Mouse (Mus musculus): Measurements from ENCODE around the gene Cela1.

Gene Cela1

DNA sequence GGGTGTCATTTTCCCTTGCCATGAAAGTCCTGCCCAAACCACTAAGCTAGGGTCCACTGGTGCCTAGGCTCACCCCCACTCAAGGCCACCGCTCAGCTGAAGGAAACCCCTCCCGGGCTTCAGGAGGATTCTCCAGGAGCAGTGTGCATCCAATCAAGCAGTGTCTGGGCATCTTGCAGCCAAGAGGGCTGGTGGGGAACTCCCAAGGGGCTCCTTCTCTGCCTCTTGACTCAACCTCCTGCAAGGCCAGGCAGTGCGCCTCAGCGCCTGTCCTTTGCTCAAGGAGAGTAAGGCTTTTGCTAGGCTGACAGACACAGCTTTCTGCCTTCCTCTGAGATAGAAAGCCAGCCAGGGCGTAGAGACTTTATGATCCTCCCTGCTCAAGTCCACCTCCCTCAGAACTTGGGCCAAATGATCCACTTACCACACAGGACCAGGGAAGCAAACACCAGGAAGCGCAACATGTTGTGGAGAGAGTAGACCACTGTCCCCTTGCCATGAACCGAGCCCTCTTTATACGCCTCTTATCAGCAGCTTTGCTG lies at the start of gene Cela1:
Cela1 (minus strand) TSS at position 492 of the 542 bp plus-strand sequence.
- no peak for DNase-seq (ENCODE audit: low read depth)

DNA sequence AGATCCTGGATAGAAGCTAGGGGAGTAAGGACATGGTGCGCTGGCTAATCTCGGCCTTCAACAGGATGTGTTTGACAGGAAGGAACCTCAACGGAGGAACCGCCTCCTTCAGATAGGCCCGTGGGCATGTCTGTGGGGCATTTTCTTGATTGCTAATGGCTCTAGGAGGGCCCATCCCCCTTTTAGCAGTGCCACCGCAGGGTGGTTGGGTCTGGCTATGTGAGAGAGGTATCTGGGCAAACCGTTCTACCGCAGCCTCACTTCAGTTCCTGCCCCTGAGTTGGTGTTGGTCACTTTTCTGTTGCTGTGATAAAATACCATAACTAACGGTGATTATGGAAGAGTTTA lies 48.2 kb upstream of the Cela1 start:
- DNase-seq (ENCODE audit: low read depth): no peak

DNA sequence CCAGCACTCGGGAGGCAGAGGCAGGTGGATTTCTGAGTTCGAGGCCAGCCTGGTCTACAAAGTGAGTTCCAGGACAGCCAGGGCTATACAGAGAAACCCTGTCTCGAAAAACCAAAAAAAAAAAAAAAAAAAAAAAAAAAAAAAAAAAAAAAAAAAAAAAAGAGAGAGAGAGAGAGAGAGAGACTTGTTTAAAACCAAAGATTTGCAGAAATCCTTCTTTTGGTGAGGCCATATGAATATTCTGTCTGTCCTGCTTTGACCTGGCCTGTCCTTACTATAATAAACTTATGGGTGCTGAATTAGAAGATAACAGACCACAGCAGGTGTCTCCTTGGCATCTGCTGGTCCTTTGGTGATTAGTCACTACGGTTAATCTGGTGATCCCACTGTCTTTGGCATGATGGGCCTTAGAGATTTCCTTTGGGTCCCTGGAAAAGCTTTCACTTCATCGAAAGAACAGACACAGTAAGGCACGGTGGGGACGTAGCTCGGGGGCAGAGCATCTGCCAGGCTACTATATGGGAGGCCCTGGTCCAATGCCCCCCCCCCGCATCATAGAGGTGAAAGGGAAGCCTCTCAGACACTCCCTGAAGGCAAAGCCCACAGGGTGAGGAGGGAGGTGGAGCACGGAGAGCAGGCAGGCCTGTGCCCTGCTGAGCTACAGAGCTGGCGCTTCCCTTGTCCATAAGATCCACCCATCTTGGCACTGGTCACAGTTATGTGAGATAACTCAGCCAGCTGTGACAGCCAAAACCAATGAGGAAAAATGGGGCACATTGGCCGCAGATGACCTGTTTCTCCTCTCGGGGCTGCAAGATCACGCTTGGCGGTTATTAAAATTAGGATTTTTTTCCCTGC lies 47.6 kb upstream of the Cela1 start:
- no peak for DNase-seq (ENCODE audit: low read depth)

GRCm38 (mm10) chr15:100732580-100732979 lies 44.9 kb upstream of the Cela1 start:
- DNase-seq (ENCODE audit: low read depth): no peak

DNA sequence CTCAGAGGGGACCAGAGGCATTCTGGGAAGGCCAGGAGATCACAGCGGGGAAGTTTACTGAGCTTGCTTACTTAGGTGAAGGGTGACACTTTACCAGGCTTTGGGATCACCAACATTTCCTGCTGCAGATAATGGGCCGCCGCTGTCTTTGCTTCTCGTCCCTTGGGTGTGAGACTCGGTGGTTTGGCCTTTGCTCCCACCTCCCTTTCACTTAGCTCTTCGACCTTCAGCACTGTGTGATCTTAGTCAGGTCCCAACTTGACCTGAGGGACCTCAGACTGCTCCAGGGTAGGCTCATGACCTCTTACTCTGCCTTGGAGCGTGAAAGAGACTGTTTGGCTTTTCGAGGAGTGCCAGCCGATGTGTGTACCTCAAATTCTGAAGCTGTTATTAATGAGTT lies 43.4 kb upstream of the Cela1 start:
- DNase-seq (ENCODE audit: low read depth): no peak

DNA sequence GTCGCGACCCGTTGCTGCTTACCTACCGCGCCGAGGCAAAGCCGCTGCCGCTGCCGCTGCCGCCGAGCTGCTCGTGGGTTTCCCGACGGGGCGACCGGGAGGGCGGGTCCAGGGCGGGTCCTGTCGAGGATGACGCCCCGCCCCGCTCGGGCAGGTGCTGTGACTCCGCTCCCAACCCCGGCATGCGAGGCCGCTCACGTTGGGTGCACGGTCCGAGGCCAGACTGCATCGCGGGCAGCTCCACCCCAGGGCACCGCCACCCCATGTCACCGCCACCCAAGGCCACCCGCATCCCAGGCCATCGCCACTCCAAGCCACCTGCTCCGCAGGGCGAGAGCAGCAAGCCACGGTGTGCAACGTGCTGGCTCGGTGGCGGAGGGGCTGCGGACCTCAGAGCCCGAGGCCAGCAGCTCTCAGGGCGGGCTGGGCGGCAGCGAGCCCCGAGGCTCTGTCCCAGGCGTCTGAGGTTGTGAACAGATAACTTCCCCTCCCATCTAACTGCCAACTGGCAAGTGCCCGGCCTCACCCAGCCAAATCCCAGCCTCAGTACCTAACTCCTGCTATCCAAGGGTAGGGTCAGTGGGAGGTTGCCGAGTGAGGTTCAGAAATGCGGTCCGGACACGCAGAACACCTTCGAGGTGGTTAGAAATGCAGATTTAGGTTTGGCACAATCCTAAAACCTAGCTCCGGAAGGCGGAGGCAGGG lies 41.7 kb upstream of the Cela1 start, which contains the start of gene Galnt6:
Galnt6 (minus strand) TSS at position 96 of the 705 bp plus-strand sequence.
- no peak for DNase-seq (ENCODE audit: low read depth)

DNA sequence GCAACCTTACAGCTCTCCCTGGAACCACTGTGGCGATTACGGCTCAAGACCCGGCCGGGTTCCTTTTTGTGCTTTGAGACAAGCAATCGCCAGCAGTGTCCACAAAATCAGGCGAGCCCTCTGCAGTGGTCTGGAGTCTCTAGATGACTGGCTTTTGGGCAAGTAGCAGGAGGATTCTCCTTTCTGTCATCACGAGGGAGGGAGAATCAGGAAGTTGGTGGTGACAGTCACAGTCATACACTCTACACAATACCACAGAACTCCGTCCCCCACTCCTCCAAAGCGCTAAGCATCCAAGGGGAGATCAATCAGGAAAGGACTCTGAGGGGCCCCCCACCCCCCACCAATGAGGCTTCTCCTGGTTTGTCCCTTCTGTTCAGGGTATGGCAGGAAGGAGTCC lies 40.9 kb upstream of the Cela1 start:
- DNase-seq (ENCODE audit: low read depth): no peak

GRCm38 (mm10) chr15:100727834-100728233 lies 40.1 kb upstream of the Cela1 start:
- no peak for DNase-seq (ENCODE audit: low read depth)

GRCm38 (mm10) chr15:100726721-100727120 lies 39.0 kb upstream of the Cela1 start:
- no peak for DNase-seq (ENCODE audit: low read depth)

GRCm38 (mm10) chr15:100723505-100723904 lies 35.8 kb upstream of the Cela1 start:
- DNase-seq (ENCODE audit: low read depth): no peak

DNA sequence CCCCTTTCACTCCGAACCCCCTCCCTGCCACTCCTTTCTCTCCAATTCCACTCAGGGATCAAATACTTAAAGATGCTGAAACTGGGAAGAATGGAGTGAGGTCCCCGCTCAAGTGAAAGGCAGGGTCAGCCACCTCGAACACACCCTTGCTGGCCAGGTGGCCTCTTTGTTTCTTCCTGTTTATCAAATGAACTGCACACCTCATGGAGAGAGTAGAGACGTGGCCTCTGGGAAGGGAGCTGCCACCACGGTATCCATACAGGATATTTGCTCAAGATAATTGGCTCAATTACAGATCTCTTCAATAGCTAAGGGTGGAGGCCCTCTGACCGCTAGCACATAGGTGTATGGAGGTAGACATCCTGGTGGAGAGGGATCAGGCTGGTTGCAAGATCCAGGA lies 34.8 kb upstream of the Cela1 start:
- DNase-seq (ENCODE audit: low read depth): no peak

DNA sequence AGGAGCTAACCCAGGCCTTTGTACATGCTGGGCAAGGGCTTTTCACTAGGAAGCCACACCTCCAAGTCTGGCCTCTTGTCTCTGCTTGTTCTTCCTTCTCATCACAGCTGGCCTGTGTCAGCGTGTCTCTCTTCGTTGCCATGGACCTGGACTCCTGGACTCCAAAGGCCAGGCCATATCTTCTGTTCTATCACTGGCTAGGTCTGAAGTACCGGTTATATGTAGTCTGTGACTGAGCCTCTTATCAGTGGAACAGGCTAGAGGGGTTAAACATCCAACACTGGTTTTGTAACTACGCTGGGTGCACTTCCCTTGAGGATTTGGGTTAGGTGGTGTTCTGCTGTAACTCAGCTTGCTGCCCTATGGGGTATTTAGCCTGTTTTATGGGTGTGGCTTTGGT lies 34.3 kb upstream of the Cela1 start:
- DNase-seq (ENCODE audit: low read depth): no peak

DNA sequence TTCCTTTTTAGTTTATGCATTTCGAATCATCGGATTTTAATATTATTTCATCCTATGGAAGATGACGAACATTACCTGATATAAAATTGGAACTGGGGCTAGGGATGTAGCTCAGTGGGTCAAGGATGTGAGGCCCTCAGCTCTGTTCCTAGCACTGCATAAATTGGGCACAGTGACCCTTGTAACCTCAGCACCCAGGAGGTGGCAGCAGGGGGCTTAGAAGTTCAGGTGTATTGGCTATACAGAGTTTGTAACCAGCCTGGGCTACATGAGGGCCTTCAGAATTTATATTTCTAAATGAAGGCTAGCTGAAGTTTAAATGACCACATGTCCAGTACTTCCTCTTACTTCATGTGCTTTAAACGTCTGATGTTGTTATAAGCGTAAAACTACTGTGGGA lies 33.7 kb upstream of the Cela1 start:
- DNase-seq (ENCODE audit: low read depth): no peak

- DNase-seq (ENCODE audit: low read depth): no peak
These were observed 32.3 kb upstream of the Cela1 start for GRCm38 (mm10) chr15:100720066-100720465.

DNA sequence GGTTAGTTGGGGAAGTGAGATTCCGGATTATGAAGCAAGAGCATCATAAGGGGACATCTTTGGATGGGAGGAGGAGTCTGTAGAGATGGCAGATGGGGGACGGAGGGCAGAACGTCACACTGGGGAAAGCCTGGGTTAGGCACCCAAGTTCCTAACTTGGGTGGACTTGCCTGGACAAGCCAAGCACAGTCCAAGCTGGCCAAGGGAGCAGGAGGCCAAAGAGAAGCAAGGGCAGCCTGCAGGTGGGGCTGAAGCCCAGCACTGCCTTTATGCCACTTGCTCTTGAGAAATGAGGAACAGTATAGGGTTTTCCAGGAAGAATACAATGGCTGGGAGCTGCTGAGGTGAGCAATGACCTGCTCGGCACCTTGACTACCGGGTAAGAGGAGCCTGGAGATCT lies 31.5 kb upstream of the Cela1 start:
- no peak for DNase-seq (ENCODE audit: low read depth)

- no peak for DNase-seq (ENCODE audit: low read depth)
These were observed 30.9 kb upstream of the Cela1 start for GRCm38 (mm10) chr15:100718572-100718971.

DNA sequence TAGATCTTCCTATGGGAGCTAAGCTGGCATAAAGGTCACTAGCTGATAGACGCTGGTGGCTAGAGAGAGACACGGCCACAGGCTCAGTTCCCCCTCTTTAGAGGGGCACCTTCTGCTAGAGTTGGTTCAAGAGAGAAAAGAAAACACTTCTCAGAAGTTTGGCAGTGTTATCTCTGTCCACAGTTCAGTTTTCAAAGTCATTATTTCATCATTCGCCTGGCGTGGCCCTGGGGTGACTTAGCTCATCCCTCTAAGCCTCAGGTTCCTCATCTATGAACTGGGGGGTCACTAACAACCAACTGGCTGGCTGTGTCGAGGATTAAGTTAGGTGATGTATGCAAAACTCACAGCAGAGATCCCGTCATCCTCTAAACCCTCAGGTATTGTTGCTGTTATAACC lies 30.2 kb upstream of the Cela1 start:
- DNase-seq (ENCODE audit: low read depth): no peak

DNA sequence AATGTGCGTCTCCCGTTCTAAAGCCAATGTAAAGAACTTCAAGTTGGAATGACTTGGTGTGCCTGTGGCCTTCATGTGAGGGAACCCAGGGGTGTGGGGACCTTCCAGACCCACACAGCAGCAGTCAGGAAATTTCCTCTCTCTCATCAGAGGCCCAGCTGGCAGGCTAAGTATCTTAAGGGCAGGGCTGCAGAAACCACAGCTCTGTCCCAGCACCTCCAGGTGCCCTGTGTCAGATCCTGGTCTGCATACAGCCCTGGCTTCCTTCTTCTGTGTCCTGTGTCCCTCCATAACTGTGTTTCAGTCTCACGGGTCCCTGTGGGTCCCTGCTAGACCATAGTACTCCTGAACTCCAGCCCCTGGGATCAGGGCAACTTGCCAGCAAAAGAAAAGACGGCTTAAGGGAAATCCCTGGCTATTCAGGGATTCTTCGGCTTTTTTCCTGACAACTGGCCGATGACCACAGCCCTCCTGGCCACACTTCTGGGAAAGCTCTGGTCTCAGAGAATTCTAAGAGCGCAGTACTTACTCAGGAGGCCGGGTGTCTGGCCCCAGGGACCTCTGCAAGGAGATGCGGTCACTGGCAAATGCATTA lies 27.8 kb upstream of the Cela1 start:
- DNase-seq (ENCODE audit: low read depth): no peak

- no peak for DNase-seq (ENCODE audit: low read depth)
These were observed 26.7 kb upstream of the Cela1 start for GRCm38 (mm10) chr15:100714470-100714869.

DNA sequence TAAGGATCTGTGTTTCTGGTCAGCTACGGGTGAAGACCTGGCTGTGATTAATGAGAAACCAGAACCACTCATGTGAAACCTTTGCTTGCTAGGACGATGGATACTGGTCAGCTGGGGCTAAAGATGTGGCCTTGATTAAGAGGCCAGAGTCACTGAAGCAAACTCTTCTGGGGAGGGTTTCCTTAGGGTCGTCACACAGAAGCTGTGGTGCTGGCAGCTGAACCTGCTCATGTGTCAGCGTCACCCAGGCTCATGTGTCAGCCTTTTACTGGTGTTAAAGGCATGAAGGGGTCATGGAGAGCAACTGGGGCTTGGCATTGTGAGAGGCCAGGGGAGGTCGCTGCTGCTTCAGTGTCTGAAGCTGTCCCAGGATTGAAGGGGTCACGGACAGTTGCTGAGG lies 23.1 kb upstream of the Cela1 start:
- no peak for DNase-seq (ENCODE audit: low read depth)

GRCm38 (mm10) chr15:100708433-100709078 lies 20.8 kb upstream of the Cela1 start:
- no peak for DNase-seq (ENCODE audit: low read depth)

DNA sequence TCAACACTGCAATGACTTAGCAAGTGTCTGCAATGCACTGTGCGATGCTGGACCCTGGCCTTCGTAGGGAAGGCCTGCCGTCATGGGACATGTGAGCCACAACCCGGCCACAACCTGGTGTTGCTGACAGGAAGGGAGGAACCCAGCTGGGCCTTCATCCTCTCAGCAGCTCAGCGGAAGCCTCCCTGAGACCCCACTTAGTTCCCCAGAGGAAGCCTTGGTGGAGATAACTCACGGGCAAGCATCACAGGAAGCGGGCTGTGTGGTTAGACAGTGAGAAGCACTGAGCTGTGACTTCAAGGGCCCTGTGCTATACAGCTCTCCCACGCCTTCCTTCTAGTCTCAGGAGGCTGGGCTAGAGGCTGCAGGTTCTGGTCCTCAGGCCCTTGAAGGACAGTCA lies 18.5 kb upstream of the Cela1 start:
- DNase-seq (ENCODE audit: low read depth): no peak
